Mouse (Mus musculus): Measurements from ENCODE around the gene Csnk2a2. TPM values are rescaled to one million over a fixed set of nuclear protein-coding genes. Genes with fewer than 3 reads are reported as not detected.

Gene Csnk2a2
- polyA plus RNA-seq, 1 experiment from 2014 or later, result 11.1 TPM

DNA sequence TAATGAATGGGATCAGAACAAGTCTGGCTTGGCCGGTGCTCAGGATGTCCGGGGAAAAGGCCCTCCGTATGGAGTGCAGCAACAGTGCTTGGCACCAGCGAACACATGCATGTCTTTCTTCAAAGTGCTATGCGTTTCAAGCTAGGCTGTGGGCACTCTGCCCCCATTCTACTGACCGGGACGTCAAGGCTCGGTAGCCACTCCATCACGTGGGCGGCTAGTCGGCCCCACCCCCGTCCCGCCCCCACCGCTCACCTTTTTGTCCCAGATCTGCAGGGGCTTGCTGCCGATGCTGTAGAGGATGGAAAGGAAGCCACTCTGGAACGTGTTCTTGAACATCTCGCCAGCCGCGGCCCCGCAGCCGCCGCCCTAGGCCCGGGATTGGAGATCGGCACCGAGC is 55.6 kb downstream of the Csnk2a2 start:
- Histone ChIP-seq H3K4me2 (peak overlapping the region; percentile 76), H3K27me3 (no peaks in the 10 kb centered on the region), H3K9ac (peak overlapping the region; percentile 94), H3K4me1 (peaks cover 30% of the 10 kb centered on the region), H3K4me3 (peak overlapping the region; percentile 99), H3K27ac (peak overlapping the region; percentile 95), H3K36me3 (peaks cover 3% of the 10 kb centered on the region; the same call in 1 of the 2 replicates), H3K9me3 (no peaks in the 10 kb centered on the region)
- peak; percentile 46; the same call in 1 of the 2 replicates for ATAC-seq (ENCODE audit: insufficient number of reproducible peaks, low FRiP score, low TSS enrichment, low read depth)
- under 1% methylated on average over 25 of the region's 25 CpGs for WGBS

GRCm38 (mm10) chr8:95433124-95433523 is 56.7 kb downstream of the Csnk2a2 start:
- WGBS, result 61% methylated on average over 4 of the region's 4 CpGs
- no peak overlapping the region for H3K27ac ChIP-seq
- H3K4me1 ChIP-seq, result peaks cover 40% of the 10 kb centered on the region
- H3K9ac ChIP-seq, result no peak overlapping the region
- no peak for ATAC-seq (ENCODE audit: insufficient number of reproducible peaks, low FRiP score, low TSS enrichment, low read depth)
- peak overlapping the region; percentile 76 for H3K4me2 ChIP-seq
- H3K27me3 ChIP-seq, result no peaks in the 10 kb centered on the region
- H3K4me3 ChIP-seq, result peak overlapping the region; percentile 99
- peaks cover 3% of the 10 kb centered on the region; the same call in 1 of the 2 replicates for H3K36me3 ChIP-seq
- H3K9me3 ChIP-seq, result no peaks in the 10 kb centered on the region

DNA sequence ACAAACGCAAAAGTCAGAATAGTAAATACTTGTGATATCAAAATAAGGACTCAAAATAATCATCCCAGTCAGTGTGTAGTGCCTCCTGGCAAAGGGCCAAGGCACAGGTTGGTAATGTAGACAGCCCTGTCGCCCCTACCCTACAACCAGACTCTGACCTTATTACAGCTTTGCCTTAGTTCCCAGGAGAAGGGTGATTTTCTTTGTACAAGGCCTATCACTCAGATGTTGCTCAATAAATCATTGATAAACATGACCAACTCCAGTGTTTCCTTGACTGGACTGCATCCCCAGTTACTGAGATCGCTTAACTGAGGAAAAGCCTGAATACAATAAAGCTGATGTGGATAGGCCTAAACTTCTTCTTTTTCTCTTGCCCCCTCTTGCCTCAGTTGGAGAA is 57.4 kb downstream of the Csnk2a2 start:
- Histone ChIP-seq H3K27me3 (no peaks in the 10 kb centered on the region), H3K9ac (no peak overlapping the region), H3K36me3 (peaks cover 3% of the 10 kb centered on the region; the same call in 1 of the 2 replicates), H3K4me1 (peaks cover 46% of the 10 kb centered on the region), H3K4me3 (no peak overlapping the region), H3K4me2 (no peak overlapping the region), H3K27ac (no peak overlapping the region), H3K9me3 (no peaks in the 10 kb centered on the region)
- 74% methylated on average over 3 of the region's 3 CpGs for WGBS
- ATAC-seq (ENCODE audit: insufficient number of reproducible peaks, low FRiP score, low TSS enrichment, low read depth), result no peak

DNA sequence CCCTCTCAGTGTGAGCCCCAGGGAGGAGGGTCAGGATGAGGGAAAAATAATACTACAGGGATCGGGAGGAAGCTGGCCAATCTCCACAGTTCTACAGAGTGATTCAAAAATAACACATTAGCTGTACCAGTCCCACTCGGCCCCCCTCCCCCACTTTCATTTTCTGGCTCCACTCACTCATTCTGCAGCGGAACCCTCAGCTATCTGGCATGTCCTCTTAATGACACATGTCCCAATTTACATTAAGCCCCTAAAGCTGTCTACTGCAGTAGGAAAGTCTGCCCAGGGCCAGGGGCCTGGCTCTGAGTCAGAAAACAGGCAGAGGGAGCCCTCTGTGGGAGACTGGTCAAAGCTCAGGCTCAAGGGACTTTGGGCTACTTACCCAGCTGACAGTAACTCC is 59.9 kb downstream of the Csnk2a2 start:
- peak overlapping the region; percentile 64 for H3K27ac ChIP-seq
- H3K9me3 ChIP-seq, result no peaks in the 10 kb centered on the region
- H3K27me3 ChIP-seq, result no peaks in the 10 kb centered on the region
- H3K9ac ChIP-seq, result no peak overlapping the region
- no peak overlapping the region for H3K4me2 ChIP-seq
- ATAC-seq (ENCODE audit: insufficient number of reproducible peaks, low FRiP score, low TSS enrichment, low read depth), result peak; percentile 17; the same call in 1 of the 2 replicates
- no peak overlapping the region for H3K4me3 ChIP-seq
- 27% methylated on average over 3 of the region's 3 CpGs for WGBS
- H3K4me1 ChIP-seq, result peaks cover 53% of the 10 kb centered on the region
- H3K36me3 ChIP-seq, result peaks cover 3% of the 10 kb centered on the region; the same call in 1 of the 2 replicates

- H3K4me1 ChIP-seq, result peaks cover 45% of the 10 kb centered on the region
- ATAC-seq (ENCODE audit: insufficient number of reproducible peaks, low FRiP score, low TSS enrichment, low read depth), result no peak
- WGBS, result 31% methylated on average over 12 of the region's 12 CpGs
- H3K27me3 ChIP-seq, result no peaks in the 10 kb centered on the region
- peak overlapping the region; percentile 14 for H3K4me2 ChIP-seq
- peak overlapping the region; percentile 77 for H3K27ac ChIP-seq
- no peaks in the 10 kb centered on the region for H3K9me3 ChIP-seq
- no peak overlapping the region for H3K9ac ChIP-seq
- no peak overlapping the region for H3K4me3 ChIP-seq
- peaks cover 3% of the 10 kb centered on the region for H3K36me3 ChIP-seq
Observed at GRCm38 (mm10) chr8:95427594-95428535, 62.0 kb downstream of the Csnk2a2 start.

DNA sequence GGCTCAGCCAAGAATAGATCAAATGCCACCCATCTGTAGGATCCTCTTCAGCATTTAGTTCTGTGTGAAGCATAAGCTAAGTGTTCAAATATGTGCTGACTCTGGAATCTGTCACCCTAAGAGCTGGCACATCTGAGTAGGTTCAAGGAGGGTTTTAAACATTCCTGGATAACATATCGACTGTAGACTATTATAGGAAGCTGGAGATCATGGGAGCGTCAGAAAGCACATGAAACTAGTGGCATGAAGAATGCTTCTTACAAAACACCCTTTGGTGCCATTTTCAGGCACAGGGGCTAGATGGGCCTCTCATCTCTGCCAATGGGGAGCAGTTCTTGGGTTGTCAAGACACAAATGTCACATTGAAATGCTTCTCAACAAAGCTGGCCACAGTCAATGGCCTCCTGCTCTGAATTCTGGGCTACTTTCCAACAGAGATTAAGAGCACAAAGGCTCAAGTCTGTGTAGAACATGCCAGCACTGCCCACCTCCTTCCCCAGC is 63.0 kb downstream of the Csnk2a2 start:
- peaks cover 36% of the 10 kb centered on the region for H3K4me1 ChIP-seq
- no peaks in the 10 kb centered on the region for H3K27me3 ChIP-seq
- peak overlapping the region; percentile 63 for H3K27ac ChIP-seq
- peaks cover 10% of the 10 kb centered on the region for H3K36me3 ChIP-seq
- 40% methylated on average over 2 of the region's 2 CpGs for WGBS
- no peak for ATAC-seq (ENCODE audit: insufficient number of reproducible peaks, low FRiP score, low TSS enrichment, low read depth)
- H3K4me2 ChIP-seq, result no peak overlapping the region
- H3K4me3 ChIP-seq, result no peak overlapping the region
- no peak overlapping the region for H3K9ac ChIP-seq
- no peaks in the 10 kb centered on the region for H3K9me3 ChIP-seq

DNA sequence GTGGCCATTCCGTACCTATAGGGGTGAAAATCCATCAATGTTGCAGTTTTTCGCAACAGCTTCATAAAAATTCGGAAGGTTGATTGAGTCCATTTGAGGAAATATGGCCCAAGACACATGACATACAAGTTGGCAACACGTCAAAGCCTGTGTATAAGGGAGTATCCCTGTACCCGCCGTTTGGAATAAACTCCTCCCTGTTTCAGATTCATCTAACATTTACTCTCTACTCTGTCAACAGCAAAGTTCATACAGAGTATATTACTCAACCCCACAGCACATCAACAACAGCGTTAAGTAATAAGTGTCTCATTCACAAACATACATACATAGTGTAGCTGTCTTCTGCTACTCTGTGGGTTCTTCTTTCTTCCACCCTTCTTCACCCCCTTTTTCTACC is 65.2 kb downstream of the Csnk2a2 start:
- Histone ChIP-seq H3K4me3 (no peak overlapping the region), H3K27ac (no peak overlapping the region), H3K4me2 (no peak overlapping the region), H3K9ac (no peak overlapping the region), H3K36me3 (peaks cover 31% of the 10 kb centered on the region), H3K4me1 (peaks cover 30% of the 10 kb centered on the region), H3K27me3 (no peaks in the 10 kb centered on the region), H3K9me3 (no peaks in the 10 kb centered on the region)
- WGBS, result 82% methylated on average over 7 of the region's 7 CpGs
- no peak for ATAC-seq (ENCODE audit: insufficient number of reproducible peaks, low FRiP score, low TSS enrichment, low read depth)

- Histone ChIP-seq H3K4me1 (peaks cover 8% of the 10 kb centered on the region), H3K9ac (no peak overlapping the region), H3K4me3 (no peak overlapping the region), H3K36me3 (peaks cover 42% of the 10 kb centered on the region), H3K27me3 (no peaks in the 10 kb centered on the region), H3K4me2 (no peak overlapping the region), H3K27ac (no peak overlapping the region), H3K9me3 (no peaks in the 10 kb centered on the region)
- 89% methylated on average over 14 of the region's 14 CpGs for WGBS
- ATAC-seq (ENCODE audit: insufficient number of reproducible peaks, low FRiP score, low TSS enrichment, low read depth), result no peak
Observed at GRCm38 (mm10) chr8:95422193-95422810, 67.5 kb downstream of the Csnk2a2 start.

DNA sequence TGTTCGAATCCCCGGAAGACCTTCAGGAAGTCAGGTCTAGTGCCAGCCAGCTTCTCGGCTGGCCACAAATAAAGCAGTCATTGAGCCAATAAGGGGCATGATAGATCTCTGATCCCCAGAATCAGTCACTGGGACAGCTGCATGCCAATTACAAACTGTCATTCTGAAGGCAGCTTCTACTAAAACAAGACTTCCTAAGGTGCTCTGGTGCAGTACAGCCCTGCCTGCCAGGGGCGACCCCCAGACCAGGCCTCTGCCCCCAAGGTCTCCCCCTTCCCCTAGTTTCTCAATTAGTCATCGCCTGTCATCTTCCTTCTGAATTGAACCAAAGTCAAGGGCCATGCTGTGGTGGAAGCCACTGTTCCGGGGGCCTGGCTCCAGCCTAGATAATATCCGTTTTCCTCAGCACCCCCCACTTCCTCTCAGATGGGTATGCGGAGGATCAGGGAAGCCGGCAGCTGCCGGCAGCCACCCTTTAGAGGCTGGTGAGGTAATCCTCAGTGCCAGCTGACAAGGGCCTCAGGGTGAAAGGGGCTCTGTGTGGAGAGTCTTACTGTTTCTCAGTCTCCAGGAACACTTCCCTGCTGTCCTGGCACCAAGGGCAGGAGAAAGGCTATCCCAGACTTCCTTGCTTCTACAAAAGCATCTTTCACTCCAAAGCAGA is 78.4 kb downstream of the Csnk2a2 start:
- Histone ChIP-seq H3K9me3 (no peaks in the 10 kb centered on the region), H3K27ac (peak overlapping the region; percentile 43; the same call in 1 of the 2 replicates), H3K9ac (no peak overlapping the region), H3K27me3 (no peaks in the 10 kb centered on the region), H3K4me2 (no peak overlapping the region), H3K4me3 (no peak overlapping the region), H3K36me3 (no peaks in the 10 kb centered on the region), H3K4me1 (no peaks in the 10 kb centered on the region; the same call in 1 of the 2 replicates)
- ATAC-seq (ENCODE audit: insufficient number of reproducible peaks, low FRiP score, low TSS enrichment, low read depth), result 0 out of 2 replicates have a peak, but pooled peaks have one; percentile 19
- 40% methylated on average over 10 of the region's 10 CpGs for WGBS

GRCm38 (mm10) chr8:95409518-95409917 is 80.3 kb downstream of the Csnk2a2 start:
- 84% methylated on average over 5 of the region's 5 CpGs for WGBS
- Histone ChIP-seq H3K9ac (no peak overlapping the region), H3K27ac (no peak overlapping the region), H3K4me2 (no peak overlapping the region), H3K4me3 (no peak overlapping the region), H3K27me3 (no peaks in the 10 kb centered on the region), H3K4me1 (no peaks in the 10 kb centered on the region; the same call in 1 of the 2 replicates), H3K36me3 (no peaks in the 10 kb centered on the region), H3K9me3 (no peaks in the 10 kb centered on the region)
- no peak for ATAC-seq (ENCODE audit: insufficient number of reproducible peaks, low FRiP score, low TSS enrichment, low read depth)

- peaks cover 13% of the 10 kb centered on the region; the same call in 1 of the 2 replicates for H3K4me1 ChIP-seq
- peak; percentile 56; the same call in 1 of the 2 replicates for ATAC-seq (ENCODE audit: insufficient number of reproducible peaks, low FRiP score, low TSS enrichment, low read depth)
- H3K27me3 ChIP-seq, result no peaks in the 10 kb centered on the region
- H3K9me3 ChIP-seq, result no peaks in the 10 kb centered on the region
- no peak overlapping the region for H3K4me3 ChIP-seq
- H3K4me2 ChIP-seq, result no peak overlapping the region
- H3K36me3 ChIP-seq, result no peaks in the 10 kb centered on the region
- H3K9ac ChIP-seq, result no peak overlapping the region
- WGBS, result 80% methylated on average over 7 of the region's 7 CpGs
- no peak overlapping the region for H3K27ac ChIP-seq
Observed at GRCm38 (mm10) chr8:95401091-95401490, 88.7 kb downstream of the Csnk2a2 start.
